Mouse (Mus musculus) layer of hippocampus, adult 11-12 months (tissue): Measurements from ENCODE around the gene Nfia.

Experiments used
- DNase-seq: peaks from one replicate; pipeline ENCODE4 v3.0.0; 2022; ENCODE audit warnings: low spot score

Nfia gene

GRCm38 (mm10) chr4:98063280-98063679 is 290.7 kb downstream of the Nfia start:
- DNase-seq, result no peak

- DNase-seq, result no peak
Observed at GRCm38 (mm10) chr4:98076106-98076505, 303.6 kb downstream of the Nfia start.

- DNase-seq, result no peak
Observed at GRCm38 (mm10) chr4:98076624-98077023, 304.1 kb downstream of the Nfia start.

GRCm38 (mm10) chr4:98080586-98080985 is 308.1 kb downstream of the Nfia start:
- DNase-seq, result no peak

GRCm38 (mm10) chr4:98081962-98082361 is 309.4 kb downstream of the Nfia start:
- no peak for DNase-seq

- no peak for DNase-seq
Observed at GRCm38 (mm10) chr4:98082512-98082911, 310.0 kb downstream of the Nfia start.

GRCm38 (mm10) chr4:98085060-98085459 is 312.5 kb downstream of the Nfia start:
- peak; percentile 47 for DNase-seq

- DNase-seq, result no peak
Observed at GRCm38 (mm10) chr4:98086976-98087375, 314.4 kb downstream of the Nfia start.

GRCm38 (mm10) chr4:98089985-98090384 is 317.5 kb downstream of the Nfia start:
- no peak for DNase-seq

GRCm38 (mm10) chr4:98090586-98090985 is 318.1 kb downstream of the Nfia start:
- no peak for DNase-seq

GRCm38 (mm10) chr4:98091368-98091827 is 318.9 kb downstream of the Nfia start:
- no peak for DNase-seq

- DNase-seq, result no peak
Observed at GRCm38 (mm10) chr4:98091901-98092472, 319.5 kb downstream of the Nfia start.

- DNase-seq, result no peak
Observed at GRCm38 (mm10) chr4:98094112-98094805, 321.7 kb downstream of the Nfia start.

- DNase-seq, result no peak
Observed at GRCm38 (mm10) chr4:98095060-98095459, 322.5 kb downstream of the Nfia start.

- DNase-seq, result no peak
Observed at GRCm38 (mm10) chr4:98097013-98097566, 324.6 kb downstream of the Nfia start.

- DNase-seq, result no peak
Observed at GRCm38 (mm10) chr4:98098663-98099062, 326.1 kb downstream of the Nfia start.

- no peak for DNase-seq
Observed at GRCm38 (mm10) chr4:98099433-98099832, 326.9 kb downstream of the Nfia start.

GRCm38 (mm10) chr4:98101153-98102096 is 328.9 kb downstream of the Nfia start:
- DNase-seq, result no peak

- DNase-seq, result peak; percentile 49
Observed at GRCm38 (mm10) chr4:98102625-98103336, 330.2 kb downstream of the Nfia start.

- DNase-seq, result no peak
Observed at GRCm38 (mm10) chr4:98103337-98103666, 330.8 kb downstream of the Nfia start.

GRCm38 (mm10) chr4:98104161-98104560 is 331.6 kb downstream of the Nfia start:
- DNase-seq, result no peak
